Mouse (Mus musculus): Measurements from ENCODE around the gene Abhd4. TPM values are rescaled to one million over a fixed set of nuclear protein-coding genes. Genes with fewer than 3 reads are reported as not detected.

Gene Abhd4
- polyA plus RNA-seq (2021) = 113 TPM

- peak; percentile 99 for ATAC-seq
- POLR2A ChIA-PET = no interaction called here
- in situ Hi-C loops (cut with MboI; ENCODE audit: low pct_unique_long_range_greater_than_20kb) = no loop called here
Measured at GRCm38 (mm10) chr14:54253741-54254291, at the start of gene Abhd4, which contains the start of gene Dad1. TSS of gene Abhd4 (plus strand) at chr14:54254188. TSS of gene Dad1 (minus strand) at chr14:54254104.

GRCm38 (mm10) chr14:54204311-54204710 lies 49.7 kb upstream of the Abhd4 start:
- in situ Hi-C loops (cut with MboI; ENCODE audit: low pct_unique_long_range_greater_than_20kb) = no loop called here
- CTCF ChIA-PET = interaction anchor here (1.3 kb wide), 1 partner anchor 11 kb away, joined by 4 read pairs; no protein-coding TSS in a partner anchor
- no peak for TF ChIP-seq CTCF (IDR thresholded peaks at IDR 0.05)
- DNase-seq (ENCODE audit: low read depth, low spot score) (no peak), ATAC-seq (no peak)
- POLR2A ChIA-PET = no interaction called here
- no peaks in the 10 kb centered on the region for H3K27me3 ChIP-seq

More at GRCm38 (mm10) chr14:54253741-54254291, at the start of gene Abhd4, which contains the start of gene Dad1:
- no peaks in the 10 kb centered on the region for H3K27me3 ChIP-seq
- peak; percentile 94 for DNase-seq (ENCODE audit: low read depth, low spot score)
- TF ChIP-seq CTCF (IDR thresholded peaks at IDR 0.05) = no peak
- CTCF ChIA-PET = interaction anchor here (1.1 to 2.0 kb wide), 4 partner anchors 15 to 200 kb away, joined by 3 to 6 read pairs (median 4); no protein-coding TSS in a partner anchor

GRCm38 (mm10) chr14:54204786-54205185 lies 49.2 kb upstream of the Abhd4 start:
- ChIA-PET POLR2A (no interaction called here), CTCF (interaction anchor here (1.3 kb wide), 1 partner anchor 12 kb away, joined by 4 read pairs; no protein-coding TSS in a partner anchor)
- H3K27me3 ChIP-seq = no peaks in the 10 kb centered on the region
- no peak for DNase-seq (ENCODE audit: low read depth, low spot score)
- no peak for ATAC-seq
- no peak for TF ChIP-seq CTCF (IDR thresholded peaks at IDR 0.05)
- in situ Hi-C loops (cut with MboI; ENCODE audit: low pct_unique_long_range_greater_than_20kb) = no loop called here

- DNase-seq (ENCODE audit: low read depth, low spot score) = no peak
- no peaks in the 10 kb centered on the region for H3K27me3 ChIP-seq
- TF ChIP-seq CTCF (IDR thresholded peaks at IDR 0.05) = no peak
- ChIA-PET CTCF (no interaction called here), POLR2A (no interaction called here)
- no peak for ATAC-seq
- in situ Hi-C loops (cut with MboI; ENCODE audit: low pct_unique_long_range_greater_than_20kb) = no loop called here
Measured at GRCm38 (mm10) chr14:54205904-54206303, 48.1 kb upstream of the Abhd4 start.

GRCm38 (mm10) chr14:54206309-54206708 lies 47.7 kb upstream of the Abhd4 start:
- ChIA-PET CTCF (no interaction called here), POLR2A (no interaction called here)
- in situ Hi-C loops (cut with MboI; ENCODE audit: low pct_unique_long_range_greater_than_20kb) = no loop called here
- no peaks in the 10 kb centered on the region for H3K27me3 ChIP-seq
- no peak for TF ChIP-seq CTCF (IDR thresholded peaks at IDR 0.05)
- DNase-seq (ENCODE audit: low read depth, low spot score) (no peak), ATAC-seq (no peak)

GRCm38 (mm10) chr14:54206750-54207550 lies 47.0 kb upstream of the Abhd4 start:
- H3K27me3 ChIP-seq = no peaks in the 10 kb centered on the region
- ChIA-PET POLR2A (no interaction called here), CTCF (interaction anchor here (1.5 kb wide), 1 partner anchor 8 kb away, joined by 6 read pairs; no protein-coding TSS in a partner anchor)
- no peak for TF ChIP-seq CTCF (IDR thresholded peaks at IDR 0.05)
- no peak for ATAC-seq
- DNase-seq (ENCODE audit: low read depth, low spot score) = no peak
- in situ Hi-C loops (cut with MboI; ENCODE audit: low pct_unique_long_range_greater_than_20kb) = no loop called here

- ChIA-PET POLR2A (no interaction called here), CTCF (interaction anchor here (1.1 to 1.5 kb wide), 2 partner anchors 9 to 55 kb away, joined by 4 to 6 read pairs; no protein-coding TSS in a partner anchor)
- no peak for ATAC-seq
- no peak for TF ChIP-seq CTCF (IDR thresholded peaks at IDR 0.05)
- no peak for DNase-seq (ENCODE audit: low read depth, low spot score)
- H3K27me3 ChIP-seq = no peaks in the 10 kb centered on the region
- in situ Hi-C loops (cut with MboI; ENCODE audit: low pct_unique_long_range_greater_than_20kb) = no loop called here
Measured at GRCm38 (mm10) chr14:54207924-54208323, 46.1 kb upstream of the Abhd4 start.

- ChIA-PET POLR2A (interaction anchor here (0.7 kb wide), 1 partner anchor 165 kb away, joined by 3 read pairs; no protein-coding TSS in a partner anchor), CTCF (interaction anchor here (1.1 to 1.5 kb wide), 2 partner anchors 10 to 56 kb away, joined by 4 to 6 read pairs; no protein-coding TSS in a partner anchor)
- no peak for TF ChIP-seq CTCF (IDR thresholded peaks at IDR 0.05)
- DNase-seq (ENCODE audit: low read depth, low spot score) (no peak), ATAC-seq (no peak)
- in situ Hi-C loops (cut with MboI; ENCODE audit: low pct_unique_long_range_greater_than_20kb) = no loop called here
- no peaks in the 10 kb centered on the region for H3K27me3 ChIP-seq
Measured at GRCm38 (mm10) chr14:54208741-54209140, 45.2 kb upstream of the Abhd4 start.

- ATAC-seq (no peak), DNase-seq (ENCODE audit: low read depth, low spot score) (no peak)
- ChIA-PET CTCF (interaction anchor here (0.9 kb wide), 1 partner anchor 9 kb away, joined by 4 read pairs; no protein-coding TSS in a partner anchor), POLR2A (no interaction called here)
- H3K27me3 ChIP-seq = no peaks in the 10 kb centered on the region
- in situ Hi-C loops (cut with MboI; ENCODE audit: low pct_unique_long_range_greater_than_20kb) = no loop called here
- TF ChIP-seq CTCF (IDR thresholded peaks at IDR 0.05) = no peak
Measured at GRCm38 (mm10) chr14:54209932-54210331, 44.1 kb upstream of the Abhd4 start.

GRCm38 (mm10) chr14:54210401-54210800 lies 43.6 kb upstream of the Abhd4 start:
- ATAC-seq (no peak), DNase-seq (ENCODE audit: low read depth, low spot score) (no peak)
- in situ Hi-C loops (cut with MboI; ENCODE audit: low pct_unique_long_range_greater_than_20kb) = no loop called here
- H3K27me3 ChIP-seq = no peaks in the 10 kb centered on the region
- CTCF ChIA-PET = interaction anchor here (0.9 kb wide), 1 partner anchor 9 kb away, joined by 4 read pairs; no protein-coding TSS in a partner anchor
- POLR2A ChIA-PET = no interaction called here
- TF ChIP-seq CTCF (IDR thresholded peaks at IDR 0.05) = no peak

- ChIA-PET POLR2A (interaction anchor here (0.6 kb wide), 1 partner anchor 381 kb away, joined by 3 read pairs; no protein-coding TSS in a partner anchor), CTCF (no interaction called here)
- no peaks in the 10 kb centered on the region for H3K27me3 ChIP-seq
- DNase-seq (ENCODE audit: low read depth, low spot score) (no peak), ATAC-seq (no peak)
- in situ Hi-C loops (cut with MboI; ENCODE audit: low pct_unique_long_range_greater_than_20kb) = no loop called here
- TF ChIP-seq CTCF (IDR thresholded peaks at IDR 0.05) = no peak
Measured at GRCm38 (mm10) chr14:54211199-54211598, 42.8 kb upstream of the Abhd4 start.

Data from Patski (cell line).